Mouse (Mus musculus) gastrocnemius, postnatal 14 days (tissue): Measurements from ENCODE around the gene Thap8. TPM values are rescaled to one million over a fixed set of nuclear protein-coding genes. Genes with fewer than 3 reads are reported as not detected.

Source experiments
- DNase-seq: peaks from one replicate; pipeline ENCODE4 v3.0.0; 2021; ENCODE audit warnings: mixed read lengths
- intact Hi-C: fragments of 180-260 bp; cut with DNase I; formaldehyde crosslinking; loops from one replicate; pipeline ENCODE4 v1.15.1; 2025; ENCODE audit warnings: low total_unique reads
- total RNA-seq, 2 experiments: library from RNA; stranded (reverse); gene quantifications; 2 replicates each; pipeline ENCODE4 v1.2.3; 2021

The Thap8 gene
- total RNA-seq, 2 experiments from 2014 or later = 0.16 to 0.29 TPM

DNA sequence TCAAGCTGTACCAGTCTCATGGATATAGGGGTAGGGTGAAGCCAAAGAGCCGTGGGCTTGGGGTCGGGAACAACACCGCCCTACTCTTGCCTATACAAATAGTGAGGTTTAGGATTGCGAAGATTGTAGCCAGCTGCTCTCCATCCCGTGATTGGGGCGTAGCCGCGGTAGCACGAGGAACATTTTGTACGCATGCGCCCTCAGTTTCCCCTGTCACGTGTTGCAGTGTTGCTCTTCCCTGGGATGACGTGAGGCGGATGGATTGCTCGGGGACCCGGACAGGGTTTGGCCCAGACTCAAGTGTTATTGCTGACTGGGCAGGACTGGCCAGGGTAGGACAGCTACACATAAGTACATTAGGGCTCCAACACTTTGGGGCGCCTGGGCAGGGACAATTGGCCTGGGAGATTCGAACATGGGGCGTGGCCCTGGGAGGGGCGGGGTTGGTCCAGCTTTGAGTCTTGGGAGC is 810 bp downstream of the Thap8 start:
- intact Hi-C loops = no loop called here
- DNase-seq = peak; percentile 86

DNA sequence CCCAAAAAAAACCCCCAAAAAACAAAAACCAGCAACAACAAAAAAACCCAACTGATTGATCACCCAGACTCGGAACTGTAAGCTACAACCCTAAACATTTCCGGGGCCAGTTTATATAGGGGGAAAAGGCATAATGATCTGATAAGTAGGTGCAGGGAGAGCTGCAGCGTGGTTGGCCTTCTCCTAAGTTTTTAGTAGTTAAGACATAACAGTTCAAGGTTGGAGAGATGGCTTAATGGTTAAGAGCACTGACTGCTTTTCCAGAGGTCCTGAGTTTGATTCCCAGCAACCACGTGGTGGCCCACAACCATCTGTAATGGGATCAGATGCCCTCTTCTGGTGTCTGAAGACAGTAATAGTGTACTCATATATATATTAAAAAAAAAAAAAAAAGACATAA is 1.6 kb downstream of the Thap8 start:
- intact Hi-C loops = no loop called here
- DNase-seq = no peak

- intact Hi-C loops = no loop called here
Measured at GRCm38 (mm10) chr7:30282740-30283139, 2.8 kb downstream of the Thap8 start.

DNA sequence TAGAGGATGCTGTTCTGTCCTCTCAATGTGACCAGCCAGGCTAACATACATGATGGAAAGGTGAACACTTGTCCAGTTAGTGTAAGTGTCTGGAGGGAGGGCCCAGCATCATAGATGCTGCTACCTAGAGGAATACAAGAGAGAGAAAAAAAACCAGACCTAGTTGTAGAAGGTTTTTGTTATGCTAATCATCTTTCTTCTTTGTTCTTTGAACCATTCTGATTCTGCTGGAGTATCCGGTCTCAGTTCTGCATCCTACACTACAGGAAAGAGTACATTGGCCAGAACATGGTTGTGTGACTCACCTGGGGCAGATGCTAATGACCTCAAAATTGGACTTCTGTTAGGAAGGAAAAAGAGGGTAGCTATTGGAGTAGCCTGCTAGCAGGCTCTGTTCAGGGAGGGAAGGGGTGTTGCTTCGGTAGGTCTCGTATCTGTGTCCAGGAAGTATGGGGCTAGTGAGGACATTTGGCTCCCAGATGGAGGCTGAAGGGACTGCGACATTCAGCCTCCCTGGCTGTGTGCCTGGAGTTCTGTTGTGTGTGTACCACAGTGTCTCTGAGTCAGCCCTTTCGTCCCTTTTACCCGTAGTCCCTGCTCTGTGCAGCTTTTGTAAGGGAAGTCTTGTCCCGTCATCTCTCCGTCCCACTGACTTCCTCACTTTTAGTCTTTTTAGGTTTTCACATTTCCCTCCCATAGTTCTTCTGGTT is 7.0 kb downstream of the Thap8 start:
- intact Hi-C loops = no loop called here

More at GRCm38 (mm10) chr7:30282740-30283139, 2.8 kb downstream of the Thap8 start:
- no peak for DNase-seq

DNA sequence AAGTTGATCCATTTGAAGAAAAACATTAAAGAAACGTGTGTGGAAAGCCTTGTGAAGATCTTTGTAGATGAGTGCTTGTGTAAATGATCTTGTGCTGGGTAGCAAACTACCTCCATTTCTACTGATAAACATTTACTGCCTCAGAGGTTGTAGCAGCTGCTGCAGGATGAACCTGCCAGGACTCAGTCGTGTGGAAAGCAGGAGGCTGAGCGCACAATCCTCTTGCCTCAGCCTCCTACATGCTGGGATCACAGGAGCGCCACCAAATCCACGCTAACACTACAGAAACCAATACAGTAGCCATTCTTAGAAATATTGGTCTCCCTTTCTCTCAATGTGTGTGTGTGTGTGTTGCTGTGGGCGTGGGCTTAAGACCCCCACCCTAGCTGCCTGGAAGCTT is 8.2 kb downstream of the Thap8 start:
- intact Hi-C loops = no loop called here
- no peak for DNase-seq

More for the DNA sequence above, 7.0 kb downstream of the Thap8 start:
- DNase-seq = no peak

DNA sequence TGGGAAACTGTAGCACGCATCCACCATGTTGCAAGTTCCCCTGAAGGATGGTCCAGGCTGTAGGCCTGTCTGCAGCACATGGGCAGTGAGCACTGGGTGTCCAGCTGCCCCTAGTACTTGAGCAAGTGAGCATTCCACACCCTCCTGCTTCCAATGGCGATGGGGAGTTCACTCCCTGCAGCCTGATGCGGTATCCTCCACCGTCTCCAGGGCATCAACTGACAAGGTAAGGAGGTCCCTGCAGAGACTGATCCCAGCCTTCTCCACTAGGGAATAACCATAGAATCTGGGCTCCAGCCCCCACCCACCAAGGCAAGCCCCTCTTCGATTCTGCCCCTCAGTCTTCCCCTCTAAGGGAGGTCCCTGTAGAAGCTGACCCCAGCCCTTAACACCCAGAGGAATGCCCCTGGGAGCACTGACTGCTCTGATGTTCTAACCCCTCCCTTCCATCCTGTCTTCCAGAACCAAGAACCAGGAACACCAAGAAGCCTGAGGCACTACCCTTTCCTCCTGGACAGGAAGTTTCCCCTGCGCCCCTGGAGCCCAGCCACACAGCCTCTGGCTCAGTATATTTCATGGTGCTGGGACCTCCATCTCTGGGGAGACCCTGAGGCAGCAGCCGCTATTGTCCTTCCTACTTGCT is 9.3 kb downstream of the Thap8 start:
- DNase-seq = no peak
- intact Hi-C loops = no loop called here

- intact Hi-C loops = no loop called here
- DNase-seq = peak; percentile 48
Measured at GRCm38 (mm10) chr7:30289714-30290399, 10.0 kb downstream of the Thap8 start.

DNA sequence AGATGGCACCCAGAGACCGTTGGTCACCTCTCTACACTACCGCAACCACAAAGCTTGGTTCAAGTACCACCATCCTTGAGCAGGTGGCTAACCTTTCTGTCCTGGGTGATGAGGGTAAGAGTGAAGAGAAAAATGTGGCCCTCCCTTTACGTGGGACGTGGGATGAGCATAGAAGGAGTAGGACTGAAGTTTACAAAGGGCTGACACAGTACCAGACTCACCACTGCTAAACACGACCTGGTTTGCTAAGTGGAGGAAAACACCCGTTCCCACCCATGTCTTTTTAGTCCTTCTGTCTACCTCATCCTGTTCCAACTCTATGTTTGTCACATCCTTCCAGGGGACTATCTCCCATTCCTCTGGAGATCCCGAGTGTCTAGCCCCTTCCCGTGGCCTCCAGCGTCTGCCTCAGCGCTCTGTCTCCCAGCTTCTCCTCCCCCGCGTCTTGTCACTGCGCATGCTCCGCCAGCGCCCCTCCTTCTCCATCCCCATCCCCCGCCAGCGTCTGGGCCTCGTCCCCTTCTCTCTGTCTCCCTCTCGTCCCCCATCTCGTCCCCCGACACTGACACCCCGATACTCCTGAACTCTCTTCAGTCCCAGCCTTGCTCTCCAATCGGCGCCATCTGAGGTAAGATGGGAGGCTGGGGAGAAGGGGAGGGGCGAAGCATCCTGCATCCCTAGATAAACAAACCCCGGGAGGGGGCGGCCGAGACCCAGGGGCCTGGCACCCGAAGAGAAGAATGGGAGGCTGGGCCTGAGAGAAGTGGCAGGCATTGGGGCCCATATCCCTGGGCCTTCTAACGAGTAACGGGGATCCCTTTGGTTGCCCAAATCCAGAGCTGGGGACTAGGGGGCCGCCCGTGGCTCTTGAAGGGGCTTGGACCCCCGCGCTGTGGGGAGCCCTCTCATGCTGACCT is 11.6 kb downstream of the Thap8 start, which contains the start of gene Clip3:
Gene Clip3 (plus strand): TSS at position 514 of the 917 bp plus-strand sequence.
- DNase-seq = peak; percentile 85
- intact Hi-C loops = no loop called here

- DNase-seq = no peak
- intact Hi-C loops = no loop called here
Measured at GRCm38 (mm10) chr7:30293795-30294194, 13.9 kb downstream of the Thap8 start.

GRCm38 (mm10) chr7:30294296-30294695 is 14.4 kb downstream of the Thap8 start:
- no peak for DNase-seq
- intact Hi-C loops = no loop called here

- peak; percentile 54 for DNase-seq
- intact Hi-C loops = no loop called here
Measured at GRCm38 (mm10) chr7:30295103-30295502, 15.2 kb downstream of the Thap8 start.

GRCm38 (mm10) chr7:30296816-30297215 is 16.9 kb downstream of the Thap8 start:
- DNase-seq = no peak
- intact Hi-C loops = no loop called here

DNA sequence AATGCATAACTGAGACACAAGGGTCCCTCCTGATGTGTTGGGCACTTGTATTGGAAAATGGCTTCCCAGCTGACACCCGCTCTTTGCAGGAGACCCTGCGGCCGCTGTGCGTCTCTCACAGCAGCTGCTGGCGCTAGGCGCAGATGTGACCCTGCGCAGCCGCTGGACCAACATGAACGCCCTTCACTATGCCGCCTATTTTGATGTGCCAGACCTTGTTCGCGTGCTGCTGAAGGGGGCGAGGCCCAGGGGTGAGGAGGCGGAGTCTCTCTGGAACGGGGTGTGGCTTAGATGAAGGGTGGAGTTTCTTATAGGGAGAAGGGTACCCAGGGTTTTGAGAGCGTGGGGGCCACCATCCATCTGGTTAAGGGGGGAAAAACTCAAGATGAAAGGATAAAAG is 17.4 kb downstream of the Thap8 start:
- no peak for DNase-seq
- intact Hi-C loops = no loop called here

GRCm38 (mm10) chr7:30300914-30301313 is 21.0 kb downstream of the Thap8 start:
- intact Hi-C loops = loop anchor here (10.0 kb wide), 1 partner anchor 66 kb away; the partner anchor contains the start of genes Ovol3, Polr2i and Tbcb
- no peak for DNase-seq

GRCm38 (mm10) chr7:30306083-30306779 is 26.3 kb downstream of the Thap8 start:
- intact Hi-C loops = loop anchor here (10.0 kb wide), 1 partner anchor 71 kb away; the partner anchor contains the start of genes Ovol3, Polr2i and Tbcb

DNA sequence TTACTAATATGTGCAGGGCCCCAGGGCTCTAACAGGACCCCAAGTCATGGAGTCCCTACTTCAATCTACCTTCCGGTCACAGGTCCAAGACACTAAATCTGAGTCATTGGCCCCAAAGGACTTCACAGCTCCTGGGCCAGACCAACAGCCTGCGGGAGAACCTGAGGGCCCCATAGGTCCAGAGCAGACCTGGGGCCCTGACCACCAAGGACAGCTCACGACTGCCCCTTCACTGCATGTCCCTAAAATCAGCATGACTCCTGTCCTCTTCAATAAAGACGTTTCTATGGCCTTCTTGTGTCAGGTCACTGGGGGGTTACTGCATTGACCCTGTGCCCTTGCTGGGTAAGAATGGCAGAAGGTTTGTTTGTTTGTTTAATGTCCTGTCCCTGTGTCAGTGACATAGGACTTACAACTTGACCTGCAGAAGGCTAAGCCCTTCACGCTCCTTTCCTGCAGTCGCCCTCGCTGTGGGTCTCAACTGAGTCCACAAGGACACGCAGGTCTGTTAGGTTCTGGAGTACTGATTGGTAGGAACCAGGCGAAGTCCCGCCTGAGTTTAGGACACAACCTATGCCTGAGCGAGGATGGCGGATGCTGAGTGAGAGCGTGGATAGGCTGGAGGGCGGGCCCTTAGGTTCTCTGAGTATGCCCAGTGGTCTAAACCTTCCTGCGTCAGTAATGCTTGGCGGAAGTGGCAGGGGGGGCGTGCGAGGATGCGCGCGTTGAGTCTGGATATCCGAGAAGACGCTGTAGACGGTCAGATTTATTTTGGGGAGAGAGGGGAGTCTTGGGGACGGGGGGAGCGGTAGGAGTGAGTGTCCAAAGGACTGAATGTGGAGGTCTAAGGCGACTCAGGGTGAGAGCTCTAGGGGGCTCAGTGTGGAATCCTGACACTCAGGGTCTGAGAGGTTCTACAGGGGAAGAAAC is 28.4 kb downstream of the Thap8 start, which contains the start of gene Alkbh6:
Gene Alkbh6 (plus strand): TSS at position 642 of the 930 bp plus-strand sequence.
- intact Hi-C loops = loop anchor here (10.0 kb wide), 1 partner anchor 74 kb away; the partner anchor contains the start of genes Ovol3, Polr2i and Tbcb
- DNase-seq = peak; percentile 93

More at GRCm38 (mm10) chr7:30306083-30306779, 26.3 kb downstream of the Thap8 start:
- DNase-seq = no peak
